Mouse (Mus musculus) lung, adult 2 months (tissue): ENCODE measurements around the gene Arhgap6.

Experiments used
- CTCF ChIP-seq: fragments of 200-500 bp; IDR thresholded peaks from 2 replicates; pipeline ENCODE4 v1.5.1; 2011; ENCODE audit warnings: mild to moderate bottlenecking, low read length, control low read depth; ENCODE audit not compliant: insufficient read depth
- POLR2A ChIP-seq: fragments of 200-500 bp; IDR thresholded peaks from 2 replicates; pipeline ENCODE4 v1.6.1; 2011; ENCODE audit warnings: low read depth, mild to moderate bottlenecking, control low read depth, low read length, borderline replicate concordance; ENCODE audit errors: extremely low read depth

DNA sequence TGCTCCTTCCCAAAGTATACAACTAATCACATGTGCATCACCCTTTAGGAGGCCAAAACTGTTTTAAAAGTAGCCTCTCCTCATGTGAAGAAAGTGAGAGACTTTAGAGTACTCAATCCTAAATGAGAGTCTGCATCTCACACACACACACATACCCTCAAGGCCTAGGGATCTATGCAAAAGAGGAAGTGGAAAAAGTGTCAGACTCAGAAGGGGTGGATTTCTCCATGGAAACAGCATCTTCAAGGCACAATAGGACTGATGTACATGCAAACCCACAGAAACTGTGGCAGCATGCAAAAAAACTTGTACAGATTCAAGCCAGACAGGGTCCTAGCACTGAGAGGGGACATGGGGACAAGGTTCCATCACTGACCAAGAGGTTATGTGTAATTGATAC is 53.2 kb downstream of the Arhgap6 start:
- TF ChIP-seq CTCF = no peak
- TF ChIP-seq POLR2A = no peak
